Mouse (Mus musculus): ENCODE results near the gene BC005624.
A peak's percentile ranks its signal among the peaks of the same experiment; 100 is the strongest.
"Not testable (repeated sequence)": the region's sequence is repeated elsewhere in the genome, so short reads cannot be mapped to it uniquely, and the experiment has no call there.

BC005624 gene

GRCm38 (mm10) chr2:30967352-30968327 lies 14.4 kb downstream of the BC005624 start, which contains the start of gene Tor1a:
Tor1a (minus strand) TSS chr2:30967933.
- DNase-seq: peak; percentile 91 to 94

- DNase-seq: no peak
Observed at GRCm38 (mm10) chr2:30966826-30967225, 15.2 kb downstream of the BC005624 start.

- no peak for DNase-seq
Observed at GRCm38 (mm10) chr2:30965627-30966026, 16.4 kb downstream of the BC005624 start.

GRCm38 (mm10) chr2:30962570-30963254 lies 19.3 kb downstream of the BC005624 start:
- no peak for DNase-seq

- DNase-seq: no peak
Observed at GRCm38 (mm10) chr2:30959856-30960255, 22.1 kb downstream of the BC005624 start.

GRCm38 (mm10) chr2:30958726-30959125 lies 23.3 kb downstream of the BC005624 start:
- DNase-seq: no peak

- DNase-seq: no peak
Observed at GRCm38 (mm10) chr2:30957511-30957910, 24.5 kb downstream of the BC005624 start.

- DNase-seq: no peak
Observed at GRCm38 (mm10) chr2:30954797-30955196, 27.2 kb downstream of the BC005624 start.

GRCm38 (mm10) chr2:30952824-30953490 lies 29.0 kb downstream of the BC005624 start, which contains the start of gene Tor1b:
Tor1b (plus strand) TSS chr2:30952959.
- DNase-seq: peak; percentile 87 to 92

GRCm38 (mm10) chr2:30952457-30952823 lies 29.6 kb downstream of the BC005624 start:
- DNase-seq: no peak

GRCm38 (mm10) chr2:30942603-30943011 lies 39.4 kb downstream of the BC005624 start:
- peak; percentile 74 to 81 for DNase-seq

- peak in 1 of 2 experiments; percentile 40 for DNase-seq
Observed at GRCm38 (mm10) chr2:30942116-30942515, 39.9 kb downstream of the BC005624 start.

- no peak for DNase-seq
Observed at GRCm38 (mm10) chr2:30941586-30941985, 40.4 kb downstream of the BC005624 start.

GRCm38 (mm10) chr2:30938574-30938991 lies 43.4 kb downstream of the BC005624 start:
- no peak for DNase-seq

- DNase-seq: no peak
Observed at GRCm38 (mm10) chr2:30937731-30938130, 44.3 kb downstream of the BC005624 start.

GRCm38 (mm10) chr2:30936808-30937207 lies 45.2 kb downstream of the BC005624 start:
- no peak for DNase-seq

- peak; percentile 85 to 86 for DNase-seq
Observed at GRCm38 (mm10) chr2:30933917-30934450, 48.0 kb downstream of the BC005624 start.

GRCm38 (mm10) chr2:30933032-30933431 lies 49.0 kb downstream of the BC005624 start:
- DNase-seq: no peak

- no peak for DNase-seq
Observed at GRCm38 (mm10) chr2:30931922-30932321, 50.1 kb downstream of the BC005624 start.

GRCm38 (mm10) chr2:30930846-30931245 lies 51.2 kb downstream of the BC005624 start:
- DNase-seq: not testable (repeated sequence)

- peak; percentile 86 to 87 for DNase-seq
Observed at GRCm38 (mm10) chr2:30929483-30930045, 52.4 kb downstream of the BC005624 start, which contains the start of gene Ptges. Ptges (minus strand) TSS chr2:30929863.

- peak in 1 of 2 experiments; percentile 25 for DNase-seq
Observed at GRCm38 (mm10) chr2:30928893-30929482, 53.0 kb downstream of the BC005624 start.
